Mouse (Mus musculus) heart, embryonic 11.5 days (tissue): ENCODE results near the gene Ppp1r12a. TPM values are rescaled to one million over a fixed set of nuclear protein-coding genes. Genes with fewer than 3 reads are reported as not detected.

Source experiments
- ATAC-seq: fragments of 200-750 bp; cut with Nextera tagmentation; replicated peaks from 2 replicates; pipeline ENCODE4 v1.8.0; 2017; ENCODE audit warnings: moderate library complexity; ENCODE audit not compliant: insufficient number of reproducible peaks, low FRiP score, low TSS enrichment
- H3K27ac ChIP-seq: fragments of 300-500 bp; sonication (generic); 2 replicates; pipeline ENCODE4 v1.5.1; 2014; ENCODE audit warnings: mild to moderate bottlenecking, low read depth, low read length
- H3K27me3 ChIP-seq: fragments of 300-500 bp; sonication (generic); 2 replicates; pipeline ENCODE4 v1.6.1; 2014; ENCODE audit warnings: mild to moderate bottlenecking, low read length, mixed read lengths; ENCODE audit not compliant: control insufficient read depth, insufficient read depth
- H3K36me3 ChIP-seq: fragments of 300-500 bp; sonication (generic); 2 replicates; pipeline ENCODE4 v1.6.1; 2014; ENCODE audit warnings: mild to moderate bottlenecking, low read length, moderate library complexity, mixed read lengths; ENCODE audit not compliant: control insufficient read depth, insufficient read depth
- H3K4me1 ChIP-seq: fragments of 300-500 bp; sonication (generic); 2 replicates; pipeline ENCODE4 v1.6.1; 2014; ENCODE audit warnings: low read length; ENCODE audit not compliant: control insufficient read depth, insufficient read depth
- H3K4me2 ChIP-seq: fragments of 300-500 bp; sonication (generic); 2 replicates; pipeline ENCODE4 v1.6.1; 2014; ENCODE audit warnings: mild to moderate bottlenecking, moderate library complexity
- H3K4me3 ChIP-seq: fragments of 300-500 bp; sonication (generic); 2 replicates; pipeline ENCODE4 v1.5.1; 2014; ENCODE audit warnings: low read depth, low read length
- H3K9ac ChIP-seq: fragments of 300-500 bp; sonication (generic); 2 replicates; pipeline ENCODE4 v1.6.1; 2014; ENCODE audit warnings: mild to moderate bottlenecking, low read depth, low read length, moderate library complexity
- H3K9me3 ChIP-seq: fragments of 300-500 bp; sonication (generic); replicated peaks from 2 replicates; pipeline ENCODE4 v1.6.1; 2016; ENCODE audit warnings: low read length; ENCODE audit not compliant: control insufficient read depth
- WGBS: fragments of 180-500 bp; shearing (Covaris S2); extraction: QIAGEN DNeasy Blood & Tissue Kit; methylation state at CpG from one replicate; pipeline ENCODE4 v1.1.7; 2014; ENCODE audit not compliant: insufficient replicate concordance; 5-methylcytosine and 5-hydroxymethylcytosine counted together
- polyA plus RNA-seq: library from polyadenylated mRNA; unstranded; fragments of >200 nt; fragmentation: Nextera tagmentation; extraction: Ambion mirVana; gene quantifications from 2 replicates; pipeline ENCODE4 v1.2.1, GENCODE M21; 2014

The Ppp1r12a gene
- polyA plus RNA-seq, 1 experiment from 2014 or later: 120 TPM

GRCm38 (mm10) chr10:108292651-108293050, 130.7 kb downstream of the Ppp1r12a start:
- H3K27me3 ChIP-seq: no peaks in the 10 kb centered on the region
- H3K9me3 ChIP-seq: no peaks in the 10 kb centered on the region
- no peak overlapping the region for H3K9ac ChIP-seq
- H3K4me1 ChIP-seq: no peaks in the 10 kb centered on the region
- H3K36me3 ChIP-seq: no peaks in the 10 kb centered on the region
- no peak overlapping the region for H3K4me3 ChIP-seq
- ATAC-seq: no peak
- 79% methylated on average over 4 of the region's 4 CpGs for WGBS
- no peak overlapping the region for H3K4me2 ChIP-seq
- H3K27ac ChIP-seq: no peak overlapping the region

- 62% methylated on average over 16 of the region's 16 CpGs for WGBS
These were observed 131.7 kb downstream of the Ppp1r12a start for GRCm38 (mm10) chr10:108293620-108294195.

GRCm38 (mm10) chr10:108294766-108295165, 132.8 kb downstream of the Ppp1r12a start:
- no peak for ATAC-seq
- WGBS: 86% methylated on average over 7 of the region's 7 CpGs
- no peaks in the 10 kb centered on the region for H3K4me1 ChIP-seq
- H3K27ac ChIP-seq: no peak overlapping the region
- H3K9ac ChIP-seq: no peak overlapping the region
- H3K9me3 ChIP-seq: no peaks in the 10 kb centered on the region
- no peaks in the 10 kb centered on the region for H3K36me3 ChIP-seq
- H3K27me3 ChIP-seq: no peaks in the 10 kb centered on the region
- H3K4me2 ChIP-seq: no peak overlapping the region
- H3K4me3 ChIP-seq: no peak overlapping the region

More at GRCm38 (mm10) chr10:108293620-108294195, 131.7 kb downstream of the Ppp1r12a start:
- Histone ChIP-seq H3K27me3 (no peaks in the 10 kb centered on the region), H3K4me3 (no peak overlapping the region), H3K9me3 (no peaks in the 10 kb centered on the region), H3K4me1 (no peaks in the 10 kb centered on the region), H3K9ac (no peak overlapping the region), H3K36me3 (no peaks in the 10 kb centered on the region), H3K27ac (no peak overlapping the region), H3K4me2 (no peak overlapping the region)
- ATAC-seq: no peak

GRCm38 (mm10) chr10:108296446-108296845, 134.5 kb downstream of the Ppp1r12a start:
- WGBS: 84% methylated on average over 7 of the region's 7 CpGs
- Histone ChIP-seq H3K4me2 (no peak overlapping the region), H3K9ac (no peak overlapping the region), H3K27ac (no peak overlapping the region), H3K9me3 (no peaks in the 10 kb centered on the region), H3K4me1 (no peaks in the 10 kb centered on the region), H3K27me3 (no peaks in the 10 kb centered on the region), H3K36me3 (no peaks in the 10 kb centered on the region), H3K4me3 (no peak overlapping the region)
- no peak for ATAC-seq

- H3K4me3 ChIP-seq: no peak overlapping the region
- H3K9me3 ChIP-seq: no peaks in the 10 kb centered on the region
- no peaks in the 10 kb centered on the region for H3K4me1 ChIP-seq
- H3K9ac ChIP-seq: no peak overlapping the region
- 90% methylated on average over 13 of the region's 13 CpGs for WGBS
- no peak for ATAC-seq
- H3K27me3 ChIP-seq: no peaks in the 10 kb centered on the region
- no peak overlapping the region for H3K4me2 ChIP-seq
- H3K36me3 ChIP-seq: no peaks in the 10 kb centered on the region
- no peak overlapping the region for H3K27ac ChIP-seq
These were observed 136.3 kb downstream of the Ppp1r12a start for GRCm38 (mm10) chr10:108298261-108298660.

- H3K9ac ChIP-seq: no peak overlapping the region
- no peak overlapping the region for H3K27ac ChIP-seq
- no peaks in the 10 kb centered on the region for H3K9me3 ChIP-seq
- no peaks in the 10 kb centered on the region for H3K36me3 ChIP-seq
- H3K4me1 ChIP-seq: no peaks in the 10 kb centered on the region
- H3K4me3 ChIP-seq: no peak overlapping the region
- H3K4me2 ChIP-seq: no peak overlapping the region
- no peak for ATAC-seq
- H3K27me3 ChIP-seq: no peaks in the 10 kb centered on the region
- 74% methylated on average over 16 of the region's 17 CpGs for WGBS
These were observed 137.0 kb downstream of the Ppp1r12a start for GRCm38 (mm10) chr10:108298841-108299545.

GRCm38 (mm10) chr10:108299828-108300227, 137.8 kb downstream of the Ppp1r12a start:
- H3K4me1 ChIP-seq: no peaks in the 10 kb centered on the region
- no peaks in the 10 kb centered on the region for H3K9me3 ChIP-seq
- no peak overlapping the region for H3K9ac ChIP-seq
- no peak overlapping the region for H3K27ac ChIP-seq
- H3K4me2 ChIP-seq: no peak overlapping the region
- WGBS: 74% methylated on average over 11 of the region's 11 CpGs
- no peak for ATAC-seq
- no peaks in the 10 kb centered on the region for H3K36me3 ChIP-seq
- H3K27me3 ChIP-seq: no peaks in the 10 kb centered on the region
- no peak overlapping the region for H3K4me3 ChIP-seq

GRCm38 (mm10) chr10:108300843-108301242, 138.8 kb downstream of the Ppp1r12a start:
- Histone ChIP-seq H3K4me2 (peak overlapping the region; percentile 50), H3K9ac (no peak overlapping the region), H3K27ac (no peak overlapping the region), H3K36me3 (no peaks in the 10 kb centered on the region), H3K9me3 (no peaks in the 10 kb centered on the region), H3K4me3 (0 out of 2 replicates have a peak overlapping the region, but pooled peaks have one; percentile 19), H3K4me1 (no peaks in the 10 kb centered on the region), H3K27me3 (no peaks in the 10 kb centered on the region)
- ATAC-seq: no peak
- WGBS: 14% methylated on average over 19 of the region's 19 CpGs

- Histone ChIP-seq H3K9ac (no peak overlapping the region), H3K9me3 (no peaks in the 10 kb centered on the region), H3K27me3 (no peaks in the 10 kb centered on the region), H3K36me3 (no peaks in the 10 kb centered on the region), H3K4me2 (no peak overlapping the region), H3K4me1 (no peaks in the 10 kb centered on the region), H3K27ac (no peak overlapping the region), H3K4me3 (no peak overlapping the region)
- WGBS: 76% methylated on average over 11 of the region's 11 CpGs
- ATAC-seq: no peak
These were observed 145.8 kb downstream of the Ppp1r12a start for GRCm38 (mm10) chr10:108307772-108308171.
